Mouse (Mus musculus) frontal cortex, postnatal 14 days (tissue): ENCODE data around the gene Rcsd1.

Source experiments
- DNase-seq, 2 experiments: peaks; one replicate each; pipeline ENCODE4 v3.0.0; 2022; ENCODE audit warnings: low spot score in 2 of 2

Gene Rcsd1

GRCm38 (mm10) chr1:165628603-165629002 is 81.0 kb downstream of the Rcsd1 start:
- no peak for DNase-seq

GRCm38 (mm10) chr1:165625896-165626295 is 83.7 kb downstream of the Rcsd1 start:
- no peak for DNase-seq

DNA sequence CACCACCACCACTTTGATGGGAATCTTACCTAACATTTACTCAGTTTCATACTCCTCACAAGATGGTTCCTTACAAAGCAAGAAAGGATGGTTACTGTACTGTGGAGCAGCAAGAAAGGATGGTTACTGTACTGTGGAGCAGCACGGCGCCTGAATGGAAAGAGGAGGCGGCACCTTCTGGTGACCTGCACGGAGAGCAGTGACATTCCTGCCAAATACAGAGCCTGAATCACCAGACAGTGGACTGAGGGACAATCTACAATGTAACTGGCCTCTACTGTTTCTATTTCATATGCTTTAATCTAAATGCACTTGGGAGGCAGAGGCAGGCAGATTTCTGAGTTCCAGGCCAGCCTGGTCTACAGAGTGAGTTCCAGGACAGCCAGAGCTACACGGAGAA is 84.5 kb downstream of the Rcsd1 start:
- no peak for DNase-seq

DNA sequence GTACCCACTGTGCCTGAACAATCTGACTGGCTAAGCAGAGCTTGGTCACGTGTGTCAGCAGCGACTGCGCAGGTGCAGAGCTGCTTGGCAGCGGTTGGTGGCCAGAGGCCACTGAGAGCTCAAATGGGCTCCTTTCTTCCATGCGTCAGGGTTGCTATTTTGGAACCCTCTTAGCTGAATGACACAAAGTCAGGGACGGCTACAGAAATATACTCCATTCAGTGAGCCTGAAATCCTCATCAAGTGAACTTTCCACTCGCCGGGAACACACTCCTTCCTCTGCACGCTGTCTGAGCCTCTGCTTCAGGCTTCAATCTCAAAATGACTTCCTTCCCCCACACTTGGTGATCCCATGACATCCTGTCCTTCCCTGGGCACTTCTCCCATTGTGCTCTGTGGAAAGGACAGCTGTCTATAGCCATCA is 91.3 kb downstream of the Rcsd1 start:
- no peak for DNase-seq

DNA sequence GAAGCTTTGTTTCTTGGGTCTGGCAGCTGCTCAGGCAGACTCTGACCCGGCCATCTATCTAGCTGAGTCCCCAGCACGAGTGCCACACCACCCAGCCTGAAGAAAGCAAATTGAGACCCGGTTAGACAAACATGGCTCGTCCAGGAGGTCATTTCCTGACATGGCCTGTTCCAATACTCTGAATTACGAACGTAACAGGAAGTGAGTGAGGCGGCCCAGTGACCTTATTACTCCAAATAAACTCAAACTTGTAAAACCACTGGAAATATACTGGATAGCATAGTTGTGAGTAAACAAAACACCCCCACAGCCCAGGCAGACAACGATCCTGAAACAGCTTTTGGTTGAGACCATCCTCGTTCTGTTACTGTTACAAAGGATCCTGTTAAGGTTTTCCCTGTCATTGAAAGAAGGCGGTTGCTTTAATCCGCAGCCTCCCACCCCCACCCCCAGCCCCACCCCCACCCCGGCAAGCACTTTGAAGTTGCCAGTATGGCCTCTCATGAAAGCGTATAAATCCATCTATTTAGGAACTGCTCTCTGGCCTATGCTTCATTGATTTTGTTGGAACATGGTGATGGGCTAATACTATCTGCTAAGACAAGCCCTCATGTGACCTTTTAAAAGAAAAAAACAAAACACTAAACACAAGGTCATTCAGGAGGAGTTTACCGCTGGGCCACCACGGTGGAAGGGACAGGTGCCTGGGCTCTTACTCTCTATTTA is 92.2 kb downstream of the Rcsd1 start:
- DNase-seq: no peak

- no peak for DNase-seq
Observed at GRCm38 (mm10) chr1:165616652-165617051, 92.9 kb downstream of the Rcsd1 start.

- DNase-seq: no peak
Observed at GRCm38 (mm10) chr1:165614793-165615192, 94.8 kb downstream of the Rcsd1 start.

GRCm38 (mm10) chr1:165613926-165614325 is 95.6 kb downstream of the Rcsd1 start:
- DNase-seq: no peak

- no peak for DNase-seq
Observed at GRCm38 (mm10) chr1:165612714-165613113, 96.8 kb downstream of the Rcsd1 start.

DNA sequence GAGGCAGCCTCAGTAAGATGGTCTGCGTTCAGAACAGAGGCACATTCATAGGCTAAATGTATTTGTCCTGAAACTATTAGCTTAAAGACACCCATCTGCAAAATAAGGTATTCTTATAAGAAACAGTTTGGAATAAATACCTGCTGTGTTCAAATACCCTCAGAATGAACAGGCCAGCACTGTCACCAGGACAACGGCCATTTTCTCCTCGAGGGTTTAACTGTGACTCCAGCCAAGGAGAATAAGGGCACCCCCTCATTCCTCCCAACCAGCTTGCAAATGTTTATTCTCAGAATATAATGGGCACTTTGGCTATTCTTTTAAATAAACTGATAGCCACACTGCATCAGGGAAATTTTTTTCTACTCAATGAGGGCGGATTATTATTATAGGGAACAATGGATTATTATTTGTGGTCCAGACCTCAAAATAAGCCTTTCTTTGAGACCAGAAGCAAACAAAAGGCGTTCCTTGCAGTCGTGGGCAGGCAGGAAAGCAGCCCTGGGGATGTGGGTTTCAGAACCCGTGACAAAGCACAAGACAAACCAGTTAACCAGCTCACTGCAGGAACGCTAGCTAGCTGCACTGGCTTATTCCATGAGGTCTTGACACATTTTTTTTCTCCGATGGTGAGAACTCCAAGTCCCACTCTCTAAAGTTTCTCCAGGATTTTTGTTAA is 99.1 kb downstream of the Rcsd1 start:
- DNase-seq: no peak

GRCm38 (mm10) chr1:165609495-165610320 is 99.8 kb downstream of the Rcsd1 start:
- no peak for DNase-seq

GRCm38 (mm10) chr1:165608904-165609303 is 100.7 kb downstream of the Rcsd1 start:
- no peak for DNase-seq

DNA sequence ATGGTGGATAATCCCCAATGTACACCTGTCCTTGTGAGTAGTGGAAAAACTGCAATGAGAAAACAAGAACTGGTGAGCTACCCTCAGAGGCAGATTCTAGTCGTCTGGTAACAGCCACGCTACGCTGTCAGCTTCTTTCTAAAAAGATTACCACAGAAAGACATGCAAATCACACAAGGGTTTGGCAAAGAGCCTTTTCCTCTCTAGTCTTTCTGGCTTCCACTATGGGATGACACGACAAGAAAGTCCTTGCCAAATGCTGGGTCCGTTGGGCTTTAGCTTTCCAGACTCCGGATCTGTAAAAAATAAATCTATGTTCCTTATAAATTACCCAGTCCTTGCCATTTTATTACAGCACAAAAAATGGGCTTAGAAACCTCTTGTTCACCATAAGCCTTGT is 103.8 kb downstream of the Rcsd1 start:
- no peak for DNase-seq

DNA sequence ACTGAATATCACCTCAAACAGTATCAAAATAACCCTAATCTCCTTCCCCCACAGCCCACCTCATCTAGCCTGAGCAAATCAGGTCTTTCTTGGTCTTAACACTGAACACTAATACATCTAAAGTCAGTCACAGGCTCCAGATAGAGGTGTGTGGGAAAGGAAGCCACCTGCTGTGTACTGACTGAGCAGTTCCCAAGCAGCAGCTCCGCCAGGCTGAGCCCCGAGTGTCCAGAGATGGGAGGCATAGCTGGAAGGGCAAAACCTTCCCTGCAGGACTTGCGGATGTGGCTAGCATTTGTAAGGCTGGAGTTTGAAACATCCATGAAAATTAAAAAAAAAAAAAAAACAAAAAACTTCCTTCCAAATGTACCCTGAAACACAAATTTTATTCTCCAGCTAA is 104.4 kb downstream of the Rcsd1 start:
- no peak for DNase-seq

- no peak for DNase-seq
Observed at GRCm38 (mm10) chr1:165604203-165604602, 105.4 kb downstream of the Rcsd1 start.

DNA sequence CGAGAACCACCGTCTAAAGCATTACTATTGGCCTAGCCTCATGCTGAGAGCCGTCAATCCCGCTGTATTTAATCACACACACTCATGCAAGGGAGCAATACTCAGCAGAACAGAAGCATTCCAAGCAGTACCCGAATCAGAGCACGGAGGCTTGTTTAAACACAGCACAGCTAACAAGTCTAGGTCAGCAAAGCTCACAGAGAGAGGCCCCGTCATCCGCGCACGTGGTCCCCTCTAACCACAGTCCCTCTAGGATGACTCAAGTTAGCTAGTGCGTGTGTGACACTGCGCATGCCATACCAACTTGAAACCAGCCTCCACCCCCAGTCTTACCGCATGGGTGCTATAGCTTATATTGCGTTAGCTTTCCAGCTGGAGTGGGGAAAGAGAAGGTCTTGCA is 106.3 kb downstream of the Rcsd1 start:
- no peak for DNase-seq

DNA sequence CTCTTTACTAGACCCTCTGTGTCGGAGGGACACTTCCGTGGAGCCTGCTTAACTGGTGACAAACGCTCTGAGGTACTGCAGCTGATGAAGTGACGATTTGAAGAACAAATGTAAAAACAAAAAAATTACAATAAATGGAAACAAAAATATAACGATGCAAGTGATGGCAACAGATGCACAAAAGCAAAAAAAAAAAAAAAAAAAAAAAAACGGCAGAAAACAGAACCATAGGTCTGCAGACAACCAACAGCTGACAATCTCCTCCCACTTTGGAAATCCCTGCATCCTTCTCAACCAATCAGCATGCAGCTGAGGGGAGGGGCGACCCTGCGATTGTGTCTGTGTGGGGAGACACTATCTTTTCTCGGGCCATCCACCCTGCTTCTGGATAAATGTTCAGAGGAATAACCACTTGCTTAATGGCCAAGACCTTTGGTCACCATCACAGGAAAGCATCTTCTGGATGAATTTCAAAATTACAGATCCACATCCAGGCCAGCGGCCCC is 107.7 kb downstream of the Rcsd1 start:
- no peak for DNase-seq
